Mouse (Mus musculus) c-Kit-positive CD71-positive TER-119-negative erythroid progenitor cells, embryonic 14.5 days (primary cell): Measurements from ENCODE around the gene Lrrc74b.
A peak's percentile ranks its signal among the peaks of the same experiment; 100 is the strongest.

ENCODE experiments used
- DNase-seq: peaks from one replicate; pipeline ENCODE4 v3.0.0-alpha.2; 2013; ENCODE audit warnings: low read depth

Lrrc74b gene

GRCm38 (mm10) chr16:17561128-17561750 is at the start of gene Lrrc74b:
Lrrc74b (minus strand) TSS chr16:17561247.
- no peak for DNase-seq

GRCm38 (mm10) chr16:17605684-17606083 is 44.6 kb upstream of the Lrrc74b start:
- DNase-seq = no peak

- DNase-seq = no peak
Measured at GRCm38 (mm10) chr16:17604941-17605340, 43.9 kb upstream of the Lrrc74b start.

GRCm38 (mm10) chr16:17600944-17601562 is 40.0 kb upstream of the Lrrc74b start:
- DNase-seq = no peak

GRCm38 (mm10) chr16:17590731-17591130 is 29.7 kb upstream of the Lrrc74b start:
- DNase-seq = no peak

GRCm38 (mm10) chr16:17584555-17584954 is 23.5 kb upstream of the Lrrc74b start:
- DNase-seq = no peak

- peak; percentile 42 for DNase-seq
Measured at GRCm38 (mm10) chr16:17583064-17583463, 22.0 kb upstream of the Lrrc74b start, which contains the start of gene Slc7a4. Slc7a4 (minus strand) TSS chr16:17583214.

GRCm38 (mm10) chr16:17576825-17577215 is 15.8 kb upstream of the Lrrc74b start:
- no peak for DNase-seq

- no peak for DNase-seq
Measured at GRCm38 (mm10) chr16:17575870-17576824, 15.1 kb upstream of the Lrrc74b start.

GRCm38 (mm10) chr16:17566186-17566585 is 5.1 kb upstream of the Lrrc74b start:
- DNase-seq = no peak

GRCm38 (mm10) chr16:17564771-17565170 is 3.7 kb upstream of the Lrrc74b start:
- DNase-seq = no peak

GRCm38 (mm10) chr16:17564221-17564620 is 3.2 kb upstream of the Lrrc74b start:
- no peak for DNase-seq

GRCm38 (mm10) chr16:17563580-17563979 is 2.5 kb upstream of the Lrrc74b start:
- DNase-seq = no peak

GRCm38 (mm10) chr16:17561751-17562208 is 733 bp upstream of the Lrrc74b start, which contains the start of gene P2rx6:
P2rx6 (plus strand) TSS chr16:17561885.
- no peak for DNase-seq

- DNase-seq = no peak
Measured at GRCm38 (mm10) chr16:17559396-17560027, 1.5 kb downstream of the Lrrc74b start.

- no peak for DNase-seq
Measured at GRCm38 (mm10) chr16:17558811-17559210, 2.2 kb downstream of the Lrrc74b start.

GRCm38 (mm10) chr16:17557947-17558480 is 3.0 kb downstream of the Lrrc74b start:
- DNase-seq = peak; percentile 66

GRCm38 (mm10) chr16:17556907-17557306 is 4.1 kb downstream of the Lrrc74b start:
- no peak for DNase-seq

- no peak for DNase-seq
Measured at GRCm38 (mm10) chr16:17556180-17556579, 4.9 kb downstream of the Lrrc74b start.

- peak; percentile 70 for DNase-seq
Measured at GRCm38 (mm10) chr16:17554702-17555101, 6.3 kb downstream of the Lrrc74b start.

GRCm38 (mm10) chr16:17553910-17554685 is 6.9 kb downstream of the Lrrc74b start:
- peak; percentile 82 for DNase-seq
